Mouse (Mus musculus) frontal cortex, postnatal 14 days (tissue): Measurements from ENCODE around the gene Fbxl18.
"Not testable (repeated sequence)": the region's sequence is repeated elsewhere in the genome, so short reads cannot be mapped to it uniquely, and the experiment has no call there.

Source experiments
- DNase-seq, 2 experiments: peaks; one replicate each; pipeline ENCODE4 v3.0.0; 2022; ENCODE audit warnings: low spot score in 2 of 2

Gene Fbxl18

GRCm38 (mm10) chr5:142899932-142900533, 4.8 kb upstream of the Fbxl18 start:
- no peak for DNase-seq

GRCm38 (mm10) chr5:142899057-142899601, 3.9 kb upstream of the Fbxl18 start:
- DNase-seq, result no peak

- no peak for DNase-seq
Measured at GRCm38 (mm10) chr5:142898316-142898715, 3.1 kb upstream of the Fbxl18 start.

- DNase-seq, result no peak
Measured at GRCm38 (mm10) chr5:142897568-142898248, 2.5 kb upstream of the Fbxl18 start.

GRCm38 (mm10) chr5:142896713-142897112, 1.5 kb upstream of the Fbxl18 start:
- DNase-seq, result no peak

- no peak for DNase-seq
Measured at GRCm38 (mm10) chr5:142896192-142896591, 971 bp upstream of the Fbxl18 start.

- no peak for DNase-seq
Measured at GRCm38 (mm10) chr5:142891396-142891795, 3.8 kb downstream of the Fbxl18 start.

GRCm38 (mm10) chr5:142887533-142887932, 7.7 kb downstream of the Fbxl18 start:
- not testable (repeated sequence) for DNase-seq

- DNase-seq, result no peak
Measured at GRCm38 (mm10) chr5:142886761-142887160, 8.5 kb downstream of the Fbxl18 start.

GRCm38 (mm10) chr5:142886181-142886580, 9.0 kb downstream of the Fbxl18 start:
- DNase-seq, result no peak

- no peak for DNase-seq
Measured at GRCm38 (mm10) chr5:142882471-142882870, 12.8 kb downstream of the Fbxl18 start.

GRCm38 (mm10) chr5:142881936-142882335, 13.3 kb downstream of the Fbxl18 start:
- DNase-seq, result no peak

- no peak for DNase-seq
Measured at GRCm38 (mm10) chr5:142880806-142881516, 14.3 kb downstream of the Fbxl18 start.

- DNase-seq, result no peak
Measured at GRCm38 (mm10) chr5:142880246-142880645, 15.0 kb downstream of the Fbxl18 start.

- peak in 1 of 2 experiments; percentile 75 for DNase-seq
Measured at GRCm38 (mm10) chr5:142879318-142880175, 15.7 kb downstream of the Fbxl18 start.

GRCm38 (mm10) chr5:142878570-142878969, 16.7 kb downstream of the Fbxl18 start:
- no peak for DNase-seq

GRCm38 (mm10) chr5:142877337-142878280, 17.6 kb downstream of the Fbxl18 start:
- DNase-seq, result peak; percentile 84 to 87

- no peak for DNase-seq
Measured at GRCm38 (mm10) chr5:142876896-142877295, 18.3 kb downstream of the Fbxl18 start.

GRCm38 (mm10) chr5:142875513-142875905, 19.7 kb downstream of the Fbxl18 start:
- DNase-seq, result no peak

- no peak for DNase-seq
Measured at GRCm38 (mm10) chr5:142874791-142875512, 20.3 kb downstream of the Fbxl18 start.
